Mouse (Mus musculus): Measurements from ENCODE around the gene Pdzrn4.

DNA sequence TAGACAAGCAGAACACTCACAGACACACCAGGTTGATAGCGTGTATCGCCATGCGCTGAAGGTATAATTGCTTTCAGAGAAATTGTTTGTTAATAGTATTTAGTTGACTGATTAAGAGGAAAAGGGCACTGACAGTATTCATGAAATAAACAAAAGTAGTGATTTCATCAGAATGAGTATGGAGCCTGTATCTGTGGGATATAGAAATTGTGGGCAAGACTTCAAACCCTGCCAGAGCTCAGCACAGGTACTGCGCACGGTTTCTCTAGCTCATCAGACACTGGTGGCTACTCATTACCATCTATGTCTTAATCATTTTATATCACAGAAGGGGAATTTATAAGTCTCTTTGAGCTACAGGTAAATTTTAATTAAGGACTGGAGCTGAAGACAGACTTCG, 19.5 kb downstream of the Pdzrn4 start:
- TF ChIP-seq HCFC1 (IDR thresholded peaks at IDR 0.05; ENCODE audit: borderline replicate concordance, insufficient read depth, low read length) (no peak), CHD2 (IDR thresholded peaks at IDR 0.05; ENCODE audit: low read depth, low read length) (no peak), ZC3H11A (IDR thresholded peaks at IDR 0.05; ENCODE audit: borderline replicate concordance, low read depth, low read length) (no peak)

All from ES-E14 (cell line).